Mouse (Mus musculus): ENCODE data around the gene Hsf2bp. TPM values are rescaled to one million over a fixed set of nuclear protein-coding genes. Genes with fewer than 3 reads are reported as not detected.
"Not testable (repeated sequence)": the region's sequence is repeated elsewhere in the genome, so short reads cannot be mapped to it uniquely, and the experiment has no call there.

Hsf2bp gene
- under 1 TPM; 0.79 to 0.97 TPM for total RNA-seq (2021)

DNA sequence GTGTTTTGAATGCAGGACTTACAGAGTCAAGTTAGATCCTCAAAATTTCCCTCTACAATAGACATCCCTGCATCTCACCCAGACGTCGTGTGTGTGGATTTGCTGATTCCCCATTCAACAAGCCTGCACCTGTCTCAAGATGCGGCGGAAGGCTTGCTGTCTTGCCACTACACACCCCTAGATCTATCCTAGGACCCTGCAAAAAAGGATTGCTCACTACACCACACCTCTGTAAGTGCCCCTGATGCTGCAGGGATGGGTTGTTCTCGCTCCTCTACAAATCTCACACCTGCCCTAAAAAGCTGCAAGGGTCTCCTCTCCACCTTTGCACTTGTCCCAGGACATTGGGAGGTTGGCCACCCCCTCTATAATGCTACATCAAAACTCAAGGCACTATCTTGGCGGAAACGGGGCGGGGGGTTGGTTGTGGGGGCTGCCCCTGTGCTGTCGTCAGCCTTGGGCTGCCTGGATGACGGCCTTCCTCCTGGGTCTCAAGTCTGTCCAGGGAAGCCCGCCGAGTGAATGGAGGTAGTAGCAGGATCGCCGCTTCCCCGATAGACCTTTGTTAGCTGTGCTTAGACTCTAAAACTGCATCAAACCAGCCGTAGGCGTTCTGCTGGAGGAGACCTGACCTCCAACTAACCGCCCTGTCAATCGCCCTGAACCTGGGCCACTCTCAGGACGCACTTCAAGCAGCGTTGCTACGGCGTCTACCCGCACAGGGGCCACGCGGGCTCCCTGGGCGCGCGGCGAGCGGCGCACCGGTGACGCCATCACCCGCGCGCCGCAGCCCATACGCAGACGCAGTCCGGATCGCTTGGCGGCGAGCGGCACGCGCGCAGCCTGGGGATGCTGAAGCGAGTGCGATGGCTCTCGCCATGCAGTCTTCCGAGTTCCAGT, at the start of gene Hsf2bp, which contains the start of gene Rrp1b:
Hsf2bp (minus strand) TSS at position 741 of the 900 bp plus-strand sequence.
Rrp1b (plus strand) TSS at position 492 of the 900 bp plus-strand sequence.
- intact Hi-C loops (cut with DNase I), result no loop called here
- DNase-seq, result peak; percentile 75 to 78

DNA sequence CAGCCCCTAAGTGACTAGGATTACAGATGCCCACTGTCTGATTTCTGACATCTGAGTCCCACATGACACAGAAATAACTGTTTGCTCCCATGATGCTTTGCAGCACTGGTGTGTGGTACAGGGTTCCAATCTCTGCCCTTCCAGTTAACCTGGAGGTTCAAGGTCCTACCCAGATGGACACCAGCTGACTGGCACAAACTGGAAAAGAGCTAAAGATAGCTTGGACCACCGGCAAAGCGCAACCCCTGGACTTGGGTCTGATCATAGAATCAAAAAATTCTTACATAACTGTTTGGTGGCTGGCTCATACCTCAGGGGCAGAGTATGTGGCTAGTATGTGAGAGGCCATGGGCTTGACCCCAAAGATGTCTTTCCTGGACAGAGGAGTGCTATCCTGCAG, 47.2 kb upstream of the Hsf2bp start:
- intact Hi-C loops (cut with DNase I), result no loop called here
- no peak for DNase-seq

DNA sequence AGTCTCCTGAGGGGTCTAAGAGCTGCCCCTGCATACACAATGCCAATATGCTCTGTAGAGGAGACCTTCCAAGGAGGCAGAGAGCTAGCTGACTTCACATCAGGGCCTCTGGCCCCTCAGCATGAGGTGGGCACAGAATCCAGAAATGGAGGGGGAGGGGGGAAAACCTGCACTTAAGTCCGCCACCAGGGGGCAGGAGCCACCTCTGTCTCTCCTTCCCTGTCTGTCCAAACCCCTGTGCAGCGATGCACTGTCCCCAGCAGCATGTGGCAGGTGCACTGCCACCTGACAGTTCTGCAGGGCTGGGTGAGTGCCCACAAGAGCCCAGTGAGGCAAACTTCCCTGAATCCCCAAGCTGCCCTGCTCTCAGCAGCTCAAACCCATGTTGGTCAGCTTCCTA, 39.0 kb upstream of the Hsf2bp start:
- intact Hi-C loops (cut with DNase I), result loop anchor here (2.0 kb wide), 1 partner anchor 136 kb away; no protein-coding TSS in a partner anchor
- DNase-seq, result peak; percentile 50

DNA sequence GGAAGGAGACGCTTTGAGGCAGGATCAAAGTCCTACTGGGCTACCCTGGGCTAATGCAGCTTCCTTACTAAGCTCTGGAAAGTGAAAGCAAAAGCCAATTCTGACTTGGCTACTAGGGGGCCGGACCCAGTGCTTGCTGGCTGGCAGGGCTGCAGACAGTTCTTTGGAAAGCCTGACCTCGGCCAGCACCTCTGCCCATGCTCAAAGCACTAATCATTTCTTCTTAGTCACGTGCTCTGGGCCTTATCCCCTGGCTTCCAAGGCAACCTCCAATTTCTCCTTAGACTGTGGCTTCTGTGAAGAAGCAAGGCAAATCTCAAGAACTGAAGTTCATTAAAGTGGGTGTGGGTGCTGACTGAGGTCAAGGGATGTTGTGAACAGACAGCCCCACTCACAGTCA, 38.5 kb upstream of the Hsf2bp start:
- intact Hi-C loops (cut with DNase I), result loop anchor here (2.0 kb wide), 1 partner anchor 136 kb away; no protein-coding TSS in a partner anchor
- DNase-seq, result no peak

DNA sequence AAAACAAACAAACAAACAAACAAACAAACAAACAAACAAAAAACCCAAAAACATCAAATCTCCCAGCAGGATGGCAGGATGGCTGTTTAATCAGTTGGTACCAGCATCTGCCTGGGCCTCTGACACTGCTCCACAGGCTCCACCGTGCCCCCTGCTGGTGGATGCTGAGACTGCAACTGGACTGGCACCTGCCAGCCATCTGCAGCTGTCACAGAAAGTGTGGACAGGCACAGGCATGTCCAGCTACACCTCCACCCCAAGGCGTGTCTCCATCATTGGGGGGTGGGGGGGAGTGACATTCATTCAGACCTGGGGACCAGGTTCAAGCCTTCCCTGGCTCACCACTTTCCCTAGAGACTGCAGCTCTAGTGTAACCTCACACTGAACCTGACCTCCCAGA, 37.2 kb upstream of the Hsf2bp start:
- intact Hi-C loops (cut with DNase I), result loop anchor here (1.0 kb wide), 2 partner anchors 46 to 388 kb away; no protein-coding TSS in a partner anchor

DNA sequence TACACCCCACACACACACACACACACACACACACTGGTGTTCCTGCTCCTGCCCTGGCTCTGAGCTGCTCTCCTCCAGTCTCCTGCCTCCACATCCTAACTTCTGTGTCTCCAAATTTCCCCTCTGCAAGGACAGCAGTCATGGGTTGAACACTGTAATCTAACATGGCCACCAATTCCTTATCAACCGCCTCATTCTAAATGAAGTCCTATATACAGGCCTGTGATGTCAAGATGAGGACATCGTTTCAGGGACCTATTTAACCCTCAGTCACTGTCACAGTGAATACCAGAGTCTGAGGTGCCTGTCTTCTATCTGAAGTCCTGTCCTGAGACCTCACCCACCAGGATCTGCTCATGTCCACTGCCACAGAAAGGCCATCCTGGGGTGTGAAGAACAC, 32.7 kb upstream of the Hsf2bp start:
- DNase-seq, result no peak
- intact Hi-C loops (cut with DNase I), result no loop called here

More for the DNA sequence above, 37.2 kb upstream of the Hsf2bp start:
- DNase-seq, result peak; percentile 86 to 95

DNA sequence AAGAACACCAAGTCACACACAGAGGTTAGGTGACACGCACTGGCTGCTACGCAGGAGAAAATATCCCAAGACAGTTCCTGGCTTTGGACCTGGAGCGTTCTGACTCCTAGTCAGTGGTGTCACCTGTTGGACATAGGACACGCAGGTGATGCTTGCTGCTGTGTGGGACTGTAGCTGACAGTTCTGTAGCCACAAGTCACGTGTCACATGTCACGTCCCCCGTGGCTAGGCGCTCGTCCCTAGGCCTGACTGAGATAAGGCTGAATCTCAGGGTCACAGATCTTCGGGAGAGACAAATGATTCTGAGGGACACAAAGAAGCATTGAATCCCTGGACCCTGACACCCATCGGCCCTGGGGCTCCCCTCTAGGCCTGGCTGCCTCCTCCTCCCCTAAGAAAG, 32.2 kb upstream of the Hsf2bp start:
- no peak for DNase-seq
- intact Hi-C loops (cut with DNase I), result no loop called here

DNA sequence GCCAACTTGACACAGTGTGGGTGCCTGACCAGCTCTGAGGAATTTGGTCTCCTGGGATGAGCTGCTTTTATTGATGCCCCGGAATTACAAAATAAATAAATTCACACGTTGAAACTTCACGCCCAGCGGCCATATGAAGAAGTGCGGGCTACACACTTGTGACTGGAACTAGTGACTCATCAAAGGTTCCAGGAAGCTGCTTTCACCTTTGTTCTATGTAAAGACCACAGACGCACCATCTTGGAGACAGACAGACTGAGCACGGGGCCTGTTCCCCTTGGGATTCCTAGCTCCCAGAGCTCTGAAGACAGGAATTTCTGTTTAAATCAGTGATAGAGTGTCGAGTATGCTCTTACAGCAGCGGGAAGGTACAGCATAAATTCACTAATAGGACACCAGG, 31.4 kb upstream of the Hsf2bp start:
- DNase-seq, result no peak
- intact Hi-C loops (cut with DNase I), result no loop called here

DNA sequence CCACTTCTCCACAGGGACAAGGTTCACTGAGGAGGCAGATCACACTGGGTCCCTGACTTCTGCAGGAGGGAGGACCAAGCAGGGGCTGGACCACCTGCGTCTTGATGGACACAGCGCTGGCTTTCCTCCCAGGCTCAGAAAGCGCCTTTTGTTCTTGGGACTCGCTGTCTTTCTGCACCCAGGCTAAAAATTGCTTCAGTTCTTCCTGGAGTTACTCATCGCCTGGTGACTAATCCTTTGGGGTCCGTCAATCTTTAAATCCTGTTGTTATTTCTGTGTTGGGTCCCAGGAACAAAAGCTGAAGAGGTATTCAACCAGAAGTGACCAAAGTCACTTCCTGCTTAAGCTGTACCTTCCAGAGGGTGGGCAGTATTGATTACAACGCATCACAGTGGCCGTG, 28.6 kb upstream of the Hsf2bp start:
- intact Hi-C loops (cut with DNase I); DNase-seq: not testable (repeated sequence)

DNA sequence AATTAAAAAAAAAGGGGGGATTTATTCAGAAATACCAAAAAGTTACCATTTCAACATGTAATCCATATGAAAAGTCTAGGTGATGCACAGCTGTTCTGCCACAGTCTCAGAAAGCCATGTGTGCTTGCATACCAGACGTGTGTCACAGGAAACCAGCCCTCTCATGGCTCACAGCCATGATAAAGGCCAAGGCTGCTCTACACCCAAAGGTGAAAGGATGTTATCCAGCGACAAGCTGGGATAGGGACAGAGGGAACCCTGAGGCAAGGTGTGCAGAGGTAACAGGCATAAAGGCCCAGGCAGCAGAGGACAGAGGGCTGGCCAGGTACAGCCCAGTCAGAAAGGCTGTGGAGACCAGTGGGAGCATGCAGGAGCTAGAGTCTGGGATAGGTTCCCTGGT, 27.5 kb upstream of the Hsf2bp start:
- no peak for DNase-seq
- intact Hi-C loops (cut with DNase I), result no loop called here

DNA sequence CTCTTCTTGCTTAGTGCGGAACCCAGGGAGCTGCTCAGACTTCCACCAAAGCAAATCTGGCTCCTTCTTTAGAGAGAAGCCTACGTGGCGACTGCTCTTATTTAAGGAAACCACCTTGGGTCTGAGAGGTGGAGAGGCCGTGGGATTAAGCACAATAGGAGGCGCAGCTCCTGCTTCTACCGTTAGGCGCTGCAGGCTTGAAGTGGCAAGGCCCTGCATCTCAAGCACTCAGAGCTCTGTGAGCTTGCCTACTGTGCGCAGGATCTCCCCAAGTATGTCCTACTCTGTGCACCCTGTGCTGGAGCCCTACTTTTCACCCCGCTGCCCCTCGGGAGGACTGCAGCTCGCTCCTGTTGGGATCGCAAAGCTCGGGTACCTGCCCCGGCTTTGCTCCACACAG, 25.1 kb upstream of the Hsf2bp start:
- intact Hi-C loops (cut with DNase I), result no loop called here
- no peak for DNase-seq

DNA sequence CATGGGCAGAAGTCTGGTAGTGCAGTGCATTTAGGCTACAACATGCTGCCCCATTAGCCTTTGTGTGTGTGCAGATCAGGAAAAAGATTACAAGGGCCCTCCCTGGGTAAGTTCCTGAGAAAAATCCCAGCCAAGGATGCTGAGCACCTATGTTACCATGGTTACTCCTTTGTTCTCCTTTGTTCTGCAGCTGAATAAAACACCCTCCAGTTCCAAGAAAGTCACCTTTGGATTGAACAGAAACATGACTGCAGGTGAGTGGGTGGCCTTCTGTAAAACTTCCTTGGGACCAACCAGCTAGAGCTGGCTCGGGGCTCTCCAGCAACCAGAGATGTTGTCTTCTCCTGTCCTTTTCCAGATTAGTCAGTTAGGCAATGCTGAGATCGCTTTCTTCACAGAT, 22.9 kb upstream of the Hsf2bp start:
- DNase-seq, result no peak
- intact Hi-C loops (cut with DNase I), result no loop called here

DNA sequence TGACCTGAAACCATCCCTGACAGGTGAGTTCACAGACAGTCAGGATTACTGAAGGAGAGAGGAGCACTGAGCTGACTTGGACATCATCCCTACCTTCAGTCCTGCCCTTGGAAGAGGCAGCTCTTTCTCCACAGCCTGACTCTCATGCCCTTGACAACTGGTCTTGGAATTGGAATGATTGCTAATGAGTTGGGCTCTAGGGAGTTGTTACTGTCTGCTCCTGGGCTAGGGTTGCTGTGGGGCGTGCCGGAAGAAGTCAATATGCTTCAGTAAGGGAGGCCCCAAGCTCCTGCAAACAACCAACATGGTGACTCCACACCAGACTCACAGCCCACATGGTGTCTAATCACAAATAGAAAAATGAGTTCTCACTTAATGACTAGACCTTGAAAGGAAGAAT, 21.7 kb upstream of the Hsf2bp start:
- intact Hi-C loops (cut with DNase I), result no loop called here
- no peak for DNase-seq

DNA sequence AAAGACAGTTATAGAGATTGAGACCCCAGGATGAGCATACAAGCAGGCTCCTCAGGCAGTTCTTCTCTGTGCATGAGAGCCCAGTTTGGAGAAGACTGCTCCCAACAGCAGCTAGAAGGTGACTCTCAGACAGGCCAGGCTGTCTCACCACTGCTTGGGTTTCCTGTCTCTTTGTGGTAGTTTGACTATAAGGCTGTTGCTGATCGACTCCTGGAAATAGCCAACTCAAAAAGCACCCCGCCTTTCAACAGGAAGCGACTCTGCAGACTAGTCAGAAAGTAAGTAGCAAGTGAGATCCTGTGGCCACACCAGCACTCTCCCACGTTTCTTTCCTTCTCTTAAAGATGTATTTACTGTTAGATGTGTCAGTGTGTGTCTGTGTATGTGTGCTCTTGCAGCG, 17.5 kb upstream of the Hsf2bp start:
- intact Hi-C loops (cut with DNase I), result no loop called here
- DNase-seq, result no peak

DNA sequence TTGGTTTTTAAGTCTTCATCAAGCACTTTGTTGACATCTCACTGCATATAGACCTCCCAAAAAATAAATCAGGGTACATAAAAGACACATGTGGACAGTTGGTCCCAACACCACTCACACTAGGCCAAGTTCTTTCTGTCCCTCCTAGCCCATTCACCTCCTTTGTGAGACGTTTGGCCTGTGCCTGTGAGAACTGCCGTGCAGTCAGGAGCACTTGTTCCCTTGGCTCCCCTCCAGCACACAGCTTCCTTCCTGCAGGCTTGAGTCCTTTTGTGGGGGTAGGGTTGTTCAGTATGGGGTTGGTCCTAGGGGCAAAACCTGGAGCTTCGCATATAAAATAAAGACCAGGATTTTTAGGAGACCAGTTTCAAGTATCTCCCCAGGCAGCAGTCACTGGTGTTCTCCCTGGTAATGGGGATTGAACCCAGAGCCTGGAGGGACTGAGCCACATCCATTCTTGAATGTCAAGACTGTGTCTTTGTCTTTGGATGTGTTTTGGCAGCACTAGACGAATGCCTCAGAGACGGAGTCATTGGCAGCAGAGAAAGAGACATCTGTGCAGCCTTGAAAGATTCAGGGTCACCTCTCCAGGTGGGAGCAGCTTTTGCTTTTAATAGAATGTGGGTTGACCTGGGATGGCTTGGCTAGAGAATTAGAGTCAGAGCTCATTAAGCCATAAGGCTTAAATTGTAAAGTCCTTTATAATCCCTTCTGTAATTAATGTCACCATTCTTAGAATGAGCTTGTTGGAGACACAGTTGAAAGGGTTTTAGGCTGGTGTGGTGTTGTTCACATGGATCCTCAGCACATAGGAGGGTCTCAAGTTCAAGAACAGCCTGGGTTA, 16.3 kb upstream of the Hsf2bp start:
- peak; percentile 9 to 19 for DNase-seq
- intact Hi-C loops (cut with DNase I), result no loop called here

DNA sequence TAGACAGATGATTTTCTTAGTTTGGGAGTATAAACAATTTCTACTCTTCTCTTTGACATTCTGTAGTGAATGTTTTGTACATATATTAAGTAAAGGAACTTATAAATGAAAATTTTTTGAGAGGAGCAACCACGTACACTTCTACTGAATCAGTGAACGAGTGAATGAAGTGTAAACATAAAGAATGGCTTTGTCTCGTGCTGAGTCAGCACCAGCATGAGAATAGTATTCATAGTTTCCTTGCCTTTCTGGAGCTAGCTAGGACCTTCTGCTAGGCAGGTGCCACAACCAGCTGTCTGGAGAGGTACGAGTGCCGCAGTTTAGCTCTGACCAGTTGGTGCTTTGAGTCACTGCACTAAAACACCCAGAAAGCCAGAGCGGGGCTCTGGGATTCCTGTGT, 14.5 kb upstream of the Hsf2bp start:
- DNase-seq, result no peak
- intact Hi-C loops (cut with DNase I), result no loop called here

DNA sequence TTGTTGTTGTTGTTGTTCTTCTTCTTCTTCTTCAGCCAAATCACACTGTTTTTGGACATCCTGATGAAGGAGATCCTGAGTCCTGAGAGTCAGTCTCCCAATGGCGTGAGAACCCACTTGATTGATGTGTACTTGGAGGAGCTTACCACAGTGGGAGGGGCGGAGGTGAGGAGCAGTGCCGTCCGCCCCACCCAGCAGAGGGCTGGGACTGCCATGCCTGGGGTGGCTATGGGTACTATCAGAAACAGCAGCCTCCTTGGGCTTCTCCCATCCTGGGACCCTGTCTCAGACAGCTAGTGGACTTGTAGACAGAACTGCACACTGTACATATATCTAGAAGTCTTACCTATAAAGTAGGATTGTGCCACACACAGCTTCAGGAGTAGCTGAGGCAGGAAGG, 13.8 kb upstream of the Hsf2bp start:
- DNase-seq, result no peak
- intact Hi-C loops (cut with DNase I), result no loop called here

DNA sequence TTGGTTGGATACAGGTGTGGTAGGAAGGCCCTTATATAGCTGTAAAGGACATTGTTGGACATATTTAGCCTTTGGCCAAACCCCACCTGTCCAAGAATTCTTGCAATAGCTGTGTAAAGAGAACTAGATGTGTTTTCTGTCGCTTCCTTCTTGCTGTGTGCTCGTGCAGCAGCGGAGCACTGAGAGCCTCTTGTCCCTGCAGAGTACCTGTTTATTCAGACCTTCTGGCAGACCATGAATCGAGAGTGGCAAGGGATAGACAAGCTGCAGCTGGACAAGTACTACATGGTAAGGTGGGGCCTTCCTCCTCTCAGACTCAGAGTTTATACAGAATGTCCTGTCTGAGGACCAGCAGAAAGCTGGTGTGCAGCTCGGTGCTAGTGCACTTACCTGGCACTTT, 12.2 kb upstream of the Hsf2bp start:
- DNase-seq, result no peak
- intact Hi-C loops (cut with DNase I), result no loop called here

DNA sequence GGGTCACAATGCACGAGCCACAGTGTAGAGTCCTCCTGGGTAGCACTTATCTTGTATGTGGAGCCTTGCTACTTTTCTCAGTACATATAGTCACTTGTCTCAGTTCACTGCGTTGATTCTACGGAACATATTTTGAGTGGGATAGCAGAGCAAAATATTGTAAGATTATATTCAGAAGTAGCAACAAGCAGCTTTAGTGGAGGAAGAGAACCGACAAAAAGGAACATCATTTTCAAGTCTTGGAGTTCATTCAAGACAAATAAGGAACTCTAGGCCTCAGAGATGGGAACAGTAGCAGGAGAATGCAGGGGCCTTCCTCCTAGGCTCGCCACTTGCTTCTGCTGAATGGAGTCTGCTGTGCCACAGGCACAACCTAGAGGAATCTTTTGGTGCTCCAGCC, 10.4 kb upstream of the Hsf2bp start:
- intact Hi-C loops (cut with DNase I), result no loop called here
- DNase-seq, result no peak

DNA sequence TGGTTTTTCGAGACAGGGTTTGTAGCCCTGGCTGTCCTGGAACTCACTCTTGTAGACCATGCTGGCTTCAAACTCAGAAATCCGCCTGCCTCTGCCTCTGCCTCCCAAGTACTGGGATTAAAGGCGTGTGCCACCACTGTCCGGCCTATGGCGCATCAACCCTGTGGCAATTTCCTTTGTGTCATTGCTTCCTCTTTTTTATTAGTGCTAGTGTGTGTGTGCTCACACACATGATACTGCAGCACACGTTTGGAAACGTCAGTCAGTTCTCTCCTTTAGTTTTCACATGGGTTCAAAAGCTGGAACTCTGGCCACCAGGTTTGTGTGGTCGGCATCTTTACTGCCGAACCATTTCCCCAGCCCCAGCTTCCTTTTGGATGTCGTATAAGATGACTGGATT, 4.1 kb upstream of the Hsf2bp start:
- DNase-seq, result no peak
- intact Hi-C loops (cut with DNase I), result no loop called here
